Mouse (Mus musculus): ENCODE results near the gene 1700025G04Rik.

Gene 1700025G04Rik

DNA sequence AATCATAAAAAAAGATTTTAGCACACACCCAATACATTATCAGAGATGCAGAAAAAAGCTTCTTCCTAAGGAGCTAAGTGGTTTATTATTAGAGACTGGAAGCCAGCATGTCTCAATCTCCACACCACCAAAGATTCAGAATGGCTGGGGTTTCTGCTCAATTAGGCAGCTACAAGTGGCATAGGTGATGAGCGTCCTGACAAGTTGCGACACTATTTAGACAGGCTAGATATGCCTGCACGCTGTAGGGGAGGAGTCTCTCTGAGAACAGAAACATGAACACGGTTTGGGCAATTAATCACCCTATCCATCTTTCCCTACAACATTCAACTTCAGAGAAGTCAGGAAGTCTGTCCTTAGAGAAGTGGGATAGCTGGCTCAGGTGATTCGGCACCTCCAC lies 134.1 kb downstream of the 1700025G04Rik start:
- no peak for DNase-seq

DNA sequence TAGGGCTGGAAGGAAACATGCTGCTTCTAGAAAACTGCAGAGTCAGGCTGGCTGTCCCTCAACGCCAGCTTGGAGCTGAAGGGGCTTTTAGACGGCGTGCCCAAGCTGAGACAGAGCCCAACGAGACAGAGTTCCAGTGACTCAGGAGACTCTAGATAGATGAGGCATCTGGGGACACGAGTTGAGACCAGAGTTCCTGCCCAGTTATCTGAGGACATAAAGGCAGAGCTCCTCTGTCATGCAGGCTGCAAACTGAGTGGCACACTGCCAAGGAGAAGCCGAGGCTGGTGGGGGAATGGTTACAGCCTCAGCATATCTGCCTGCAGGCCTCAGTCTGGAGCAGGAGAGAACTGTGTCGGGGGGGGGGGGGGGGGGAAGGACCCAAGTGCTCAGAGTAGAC lies 136.4 kb downstream of the 1700025G04Rik start:
- peak; percentile 71 to 78 for DNase-seq

DNA sequence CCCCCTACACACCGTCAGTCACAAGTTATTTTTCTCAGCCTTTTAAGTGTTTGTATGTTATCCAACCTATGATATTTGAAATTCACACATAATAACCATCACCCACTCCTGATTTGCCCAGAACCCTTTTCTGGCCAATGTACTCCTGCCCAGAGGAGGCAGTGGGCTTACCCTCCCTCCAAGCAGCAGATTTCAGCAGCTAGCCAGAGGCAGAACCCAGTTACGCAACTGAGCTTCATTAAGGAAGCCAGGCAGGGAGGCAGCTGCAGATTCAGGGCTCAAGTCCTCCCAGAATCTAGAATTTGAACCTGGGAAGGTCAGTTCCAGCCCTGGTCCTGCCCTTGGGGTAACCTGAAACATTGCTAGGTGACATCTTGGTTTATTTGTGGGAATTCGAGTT lies 141.9 kb downstream of the 1700025G04Rik start:
- no peak for DNase-seq

DNA sequence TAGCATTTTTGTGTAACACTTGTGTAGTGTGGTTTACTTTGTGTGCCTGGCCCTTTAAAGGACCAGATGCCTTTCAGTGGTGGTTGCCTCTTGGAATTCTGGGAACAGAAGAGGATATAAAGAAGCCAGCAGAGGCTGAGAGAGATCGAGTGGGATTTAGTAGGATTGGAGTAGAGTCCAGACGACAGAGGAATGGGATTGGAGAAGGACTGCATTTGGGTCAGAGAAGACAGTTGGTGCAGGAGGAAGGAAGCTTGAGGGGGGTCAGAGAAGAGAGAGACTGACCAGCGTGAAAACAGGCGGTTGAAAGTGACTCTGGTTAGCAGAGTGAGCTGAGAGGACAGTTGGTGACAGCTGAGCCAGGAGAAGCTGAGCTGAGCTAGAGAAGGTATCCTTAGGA lies 142.4 kb downstream of the 1700025G04Rik start:
- no peak for DNase-seq

DNA sequence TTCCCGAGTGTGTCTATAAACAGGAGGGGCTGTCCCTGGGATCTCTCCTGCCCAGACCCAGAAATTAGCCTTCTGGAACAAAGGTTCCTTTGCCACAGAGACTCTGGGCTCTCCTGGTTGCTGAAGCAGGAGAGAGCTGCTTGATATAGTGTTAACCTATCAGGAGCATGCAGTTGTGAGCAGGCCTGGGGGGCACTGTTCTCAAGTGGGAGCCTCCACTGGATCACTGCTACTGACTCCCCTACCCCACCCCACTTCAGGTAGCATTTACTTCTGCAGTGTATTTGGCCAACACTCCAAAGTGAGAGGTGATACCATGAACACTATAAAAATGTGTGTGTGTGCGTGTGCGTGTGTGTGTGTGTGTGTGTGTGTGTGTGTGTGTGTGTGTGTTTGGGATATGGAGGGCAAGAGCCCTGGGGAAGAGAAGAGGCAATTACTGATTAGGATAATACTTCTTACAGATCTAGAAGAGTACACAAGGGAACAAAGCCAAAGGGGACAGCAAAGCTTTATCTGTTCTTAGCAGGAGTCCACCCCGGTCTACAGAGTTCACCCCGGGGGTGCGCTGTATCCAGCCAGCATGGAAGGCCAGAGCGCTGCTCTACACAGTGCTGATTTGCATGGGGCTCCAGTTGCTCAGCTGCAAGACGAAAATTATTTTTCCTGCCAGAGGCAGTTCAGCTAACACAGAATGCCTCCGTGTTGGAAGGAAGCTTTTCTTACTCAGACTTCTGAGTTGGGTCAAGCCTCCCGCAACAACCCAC lies 145.3 kb downstream of the 1700025G04Rik start:
- DNase-seq = no peak

DNA sequence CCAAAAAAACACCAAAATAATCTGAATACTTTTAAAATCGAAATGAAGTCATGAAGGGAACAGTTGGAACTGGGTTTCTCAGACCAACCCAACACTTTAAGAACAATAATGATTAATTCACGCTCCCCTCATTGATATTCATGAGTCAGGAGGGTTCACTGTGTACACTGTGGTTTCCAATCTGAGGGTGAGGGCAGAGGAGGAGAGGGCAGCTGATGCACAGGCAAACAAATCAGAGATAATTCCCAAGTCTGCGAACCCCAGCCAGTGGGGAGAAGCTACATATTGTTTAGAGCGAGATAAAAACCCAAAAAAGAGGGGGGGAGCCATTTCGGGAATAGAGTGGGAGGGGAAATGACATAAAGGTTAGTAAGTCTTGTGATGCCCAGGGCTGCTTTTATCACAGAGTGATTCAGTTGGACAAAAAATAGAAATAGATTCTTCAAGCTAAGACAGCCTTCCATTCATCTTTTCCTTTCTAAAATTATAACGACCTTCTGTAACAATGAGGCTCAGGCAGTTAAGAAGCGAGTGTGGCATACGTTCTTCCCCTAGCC lies 146.2 kb downstream of the 1700025G04Rik start:
- no peak for DNase-seq

DNA sequence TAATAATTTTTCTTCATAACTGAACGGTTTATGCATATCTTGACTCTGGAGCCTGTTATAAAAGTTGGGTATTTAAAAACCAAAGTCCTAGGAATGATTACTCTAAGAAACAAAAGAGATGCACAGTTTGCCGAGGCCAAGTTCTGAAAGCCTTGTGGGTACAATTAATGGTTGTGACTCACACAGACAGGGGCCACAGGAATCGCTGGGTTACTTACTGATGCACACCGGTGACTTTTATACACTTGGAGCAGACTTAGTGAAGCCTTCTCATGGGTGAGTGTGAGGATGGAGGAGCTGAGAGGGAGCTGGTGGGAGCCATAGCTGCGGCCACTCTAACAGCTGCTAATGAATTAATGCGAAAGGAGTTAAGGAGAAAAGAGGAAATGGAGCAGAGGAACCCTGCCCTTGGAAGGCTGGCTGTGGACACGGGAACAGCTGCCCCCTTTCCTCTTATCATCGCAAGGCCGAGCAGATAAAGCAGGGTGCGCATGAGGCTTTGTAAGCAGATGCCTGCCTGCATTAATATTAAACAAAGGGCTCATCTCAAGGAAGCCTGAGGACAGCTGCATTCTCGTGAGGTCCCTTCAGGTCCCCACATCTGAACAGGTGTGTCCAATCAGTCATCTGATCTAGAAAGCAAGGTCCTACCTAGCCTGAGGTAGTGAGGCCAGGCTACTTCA lies 146.8 kb downstream of the 1700025G04Rik start:
- no peak for DNase-seq

DNA sequence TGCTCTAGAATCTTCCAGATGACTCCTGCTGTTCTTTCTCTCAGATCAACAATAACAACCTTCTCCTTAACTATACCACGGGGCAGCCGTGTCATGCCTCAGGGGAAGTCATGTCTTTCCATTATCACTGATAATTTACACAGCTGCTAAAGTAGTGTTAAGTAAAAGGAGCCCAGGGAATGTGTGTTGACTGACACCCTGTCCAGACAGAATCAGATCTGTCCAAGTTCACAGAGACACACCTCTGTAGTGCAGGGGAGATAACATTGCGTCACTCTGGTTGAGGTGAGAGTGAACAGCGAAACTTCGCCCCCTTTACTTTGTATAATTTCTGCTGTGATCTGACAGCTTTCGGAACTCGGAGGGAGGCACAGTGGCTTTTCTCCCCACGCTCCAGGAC lies 149.9 kb downstream of the 1700025G04Rik start:
- DNase-seq = no peak

DNA sequence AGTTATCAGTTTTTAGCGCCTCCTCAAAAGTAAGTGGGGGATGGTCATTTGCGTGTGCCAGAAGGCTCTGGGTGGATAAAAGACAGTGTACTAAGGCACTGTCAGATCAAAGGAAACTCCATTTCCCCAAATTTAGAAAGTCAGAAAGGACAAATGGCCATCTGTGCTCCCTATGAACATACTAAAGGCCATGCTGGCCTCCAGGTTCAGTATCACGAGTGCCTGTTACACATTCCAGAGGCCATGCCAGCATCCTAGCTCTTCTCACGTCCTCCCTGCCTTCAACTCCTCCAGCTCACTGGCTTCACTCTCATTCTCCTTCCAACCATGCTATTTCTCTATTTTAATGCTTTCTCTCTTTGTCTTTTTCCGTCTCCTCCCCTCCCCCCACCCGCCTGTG lies 150.4 kb downstream of the 1700025G04Rik start:
- no peak for DNase-seq

DNA sequence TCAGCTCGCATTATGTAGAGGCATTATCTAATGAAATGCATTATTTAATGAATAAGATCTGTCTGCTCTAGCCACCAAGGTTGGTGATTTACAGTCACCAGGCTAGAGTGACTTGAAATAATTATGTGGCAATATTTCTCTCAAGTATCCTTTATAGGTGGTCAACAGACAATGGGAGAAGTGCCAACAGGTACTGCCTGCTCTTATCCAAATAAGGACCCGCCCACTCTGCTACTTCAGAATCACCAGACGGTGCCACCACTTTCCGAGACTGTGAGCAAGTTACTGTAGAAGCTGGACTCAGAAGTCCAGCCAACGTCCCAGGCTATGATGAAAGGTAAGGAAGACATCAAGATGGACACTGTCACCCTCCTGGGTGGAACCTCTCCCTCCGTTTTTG lies 156.3 kb downstream of the 1700025G04Rik start:
- DNase-seq = no peak

DNA sequence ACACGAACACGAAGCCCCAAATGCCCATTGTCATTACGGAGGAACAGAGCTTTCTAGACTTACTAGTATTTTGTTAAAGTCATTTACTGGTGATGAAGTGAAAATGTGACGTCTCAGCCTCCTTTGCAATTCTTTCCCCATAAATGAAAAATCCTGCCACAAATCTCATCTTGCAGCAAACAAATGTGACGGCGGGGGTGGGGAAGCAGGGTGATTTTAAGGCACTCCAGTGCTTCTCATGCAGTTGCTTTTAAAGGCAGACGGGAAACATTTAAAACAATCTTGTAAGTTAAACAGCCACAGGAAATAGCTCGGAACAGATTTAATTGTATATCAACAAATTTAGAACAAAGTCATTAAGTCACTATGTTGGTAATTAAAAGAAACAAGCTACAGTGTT lies 163.1 kb downstream of the 1700025G04Rik start:
- peak in 1 of 2 experiments; percentile 27 for DNase-seq

DNA sequence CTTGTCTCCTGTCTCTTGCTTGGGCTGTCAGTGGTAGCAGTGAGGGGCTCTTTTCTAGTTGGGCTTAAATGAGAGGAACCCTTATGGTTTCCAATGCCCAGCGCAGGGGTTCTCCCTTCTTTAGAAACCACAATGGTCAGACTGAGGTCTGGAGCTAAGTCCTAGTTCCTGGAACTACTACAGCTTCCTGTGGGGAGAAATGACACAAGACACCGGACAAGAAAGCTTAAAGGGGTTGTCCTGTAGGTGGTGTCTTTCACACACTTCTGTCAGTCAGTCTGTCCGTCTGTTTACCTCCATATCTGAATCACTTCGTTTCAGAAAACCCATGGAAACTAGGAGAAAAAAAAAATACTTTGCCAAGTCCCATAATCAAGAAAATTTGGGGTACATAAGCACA lies 163.8 kb downstream of the 1700025G04Rik start:
- no peak for DNase-seq

DNA sequence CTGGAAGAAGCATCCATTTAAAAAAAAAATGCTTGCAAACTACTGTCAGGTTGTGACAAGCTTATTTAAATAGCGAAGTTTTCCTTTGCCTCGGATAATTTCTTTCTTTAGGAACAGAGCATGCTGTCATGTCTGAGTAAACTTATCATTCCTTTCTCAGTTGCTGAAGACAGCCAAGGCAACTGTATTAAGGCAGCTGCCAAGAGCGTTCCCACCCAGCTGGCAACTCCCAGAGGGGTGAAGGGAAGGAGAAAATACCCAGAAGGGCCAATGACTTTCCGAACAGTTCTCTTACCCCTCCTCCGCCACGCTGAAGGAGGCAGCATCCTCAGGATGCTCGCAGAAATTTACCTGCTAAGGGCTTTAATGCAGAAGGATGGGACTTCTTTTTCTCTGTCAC lies 164.2 kb downstream of the 1700025G04Rik start:
- DNase-seq = no peak

DNA sequence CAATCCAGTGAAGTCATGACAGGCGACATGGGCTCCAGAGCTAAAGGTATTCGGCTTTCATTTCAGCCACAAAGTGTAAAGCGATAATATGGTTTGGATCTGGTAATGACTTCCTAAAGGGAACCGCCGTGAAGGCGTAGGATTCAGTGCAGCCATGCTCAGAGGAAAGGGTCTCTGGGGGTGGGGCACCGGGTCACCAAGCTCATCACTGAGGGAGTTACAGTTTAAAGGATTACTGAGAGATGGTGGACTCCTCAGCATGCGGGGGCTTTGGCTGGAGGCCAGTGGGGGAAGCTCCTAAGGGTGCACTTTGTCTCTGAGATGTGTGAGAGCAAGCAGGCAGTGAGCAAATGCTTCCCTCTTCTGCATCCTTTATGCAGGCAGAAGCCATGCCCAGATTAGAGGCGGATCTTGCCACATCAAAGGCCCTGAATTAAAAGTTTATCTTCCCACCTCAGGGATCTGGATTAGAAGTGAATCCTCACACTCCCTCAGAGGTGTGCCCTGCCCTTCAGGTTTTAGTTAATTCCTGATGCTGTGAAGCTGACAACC lies 171.0 kb downstream of the 1700025G04Rik start:
- peak; percentile 18 to 35 for DNase-seq

DNA sequence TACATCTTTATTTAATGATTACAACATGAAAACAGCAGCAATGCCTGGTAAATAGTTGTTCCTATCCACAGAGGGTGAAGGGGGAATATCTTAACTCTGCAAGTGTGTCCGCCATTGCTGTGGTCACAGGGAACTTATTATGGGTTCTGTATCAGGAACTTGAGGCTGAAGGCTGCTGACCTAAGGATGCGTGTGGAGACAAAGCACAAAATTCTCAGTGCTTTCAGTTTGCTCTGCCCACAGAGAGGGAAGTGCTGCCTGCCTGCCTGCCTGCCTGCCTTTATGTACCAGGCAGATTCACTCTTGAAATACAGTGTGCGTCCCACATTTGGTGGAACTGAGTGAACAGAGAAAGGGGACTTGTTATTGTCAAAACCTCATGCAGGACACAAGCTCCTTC lies 172.2 kb downstream of the 1700025G04Rik start:
- DNase-seq = no peak

DNA sequence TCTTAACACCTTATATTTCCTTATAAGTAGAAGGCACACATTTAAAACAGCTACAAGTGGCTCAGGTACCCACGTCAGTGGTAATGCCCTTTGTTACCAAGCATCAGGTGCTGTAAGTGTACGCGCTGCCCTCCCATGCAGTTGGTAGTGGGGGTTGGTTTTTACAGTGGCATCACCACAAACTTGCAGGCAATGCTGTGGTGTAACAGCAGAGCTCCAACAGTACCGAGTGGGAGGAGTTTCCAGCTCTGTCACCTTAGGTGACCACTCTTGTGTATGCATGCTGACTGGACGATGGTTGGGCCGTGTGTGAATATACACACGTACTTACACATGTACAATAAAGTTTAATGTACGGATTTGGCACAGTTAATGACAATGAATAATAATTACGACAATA lies 175.4 kb downstream of the 1700025G04Rik start:
- DNase-seq = no peak

DNA sequence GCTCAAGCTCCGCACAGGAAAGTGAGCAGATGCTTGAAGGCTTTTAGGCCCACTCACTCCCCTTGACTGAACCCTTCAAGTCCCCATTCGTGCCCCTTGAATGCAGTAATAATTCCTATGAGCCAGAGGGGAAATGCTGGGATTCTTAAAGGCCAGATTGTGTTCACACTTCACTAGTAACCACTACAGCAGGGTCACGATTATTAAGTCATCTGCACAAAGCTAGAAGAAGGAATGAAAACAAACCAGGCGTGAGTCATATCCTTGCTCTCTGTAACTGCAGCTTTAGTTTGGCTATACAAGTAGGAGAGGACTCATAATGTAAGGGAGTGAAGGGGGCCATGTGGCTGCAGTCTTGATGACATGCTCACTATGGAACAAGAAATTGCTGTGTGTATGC lies 182.9 kb downstream of the 1700025G04Rik start:
- DNase-seq = no peak

DNA sequence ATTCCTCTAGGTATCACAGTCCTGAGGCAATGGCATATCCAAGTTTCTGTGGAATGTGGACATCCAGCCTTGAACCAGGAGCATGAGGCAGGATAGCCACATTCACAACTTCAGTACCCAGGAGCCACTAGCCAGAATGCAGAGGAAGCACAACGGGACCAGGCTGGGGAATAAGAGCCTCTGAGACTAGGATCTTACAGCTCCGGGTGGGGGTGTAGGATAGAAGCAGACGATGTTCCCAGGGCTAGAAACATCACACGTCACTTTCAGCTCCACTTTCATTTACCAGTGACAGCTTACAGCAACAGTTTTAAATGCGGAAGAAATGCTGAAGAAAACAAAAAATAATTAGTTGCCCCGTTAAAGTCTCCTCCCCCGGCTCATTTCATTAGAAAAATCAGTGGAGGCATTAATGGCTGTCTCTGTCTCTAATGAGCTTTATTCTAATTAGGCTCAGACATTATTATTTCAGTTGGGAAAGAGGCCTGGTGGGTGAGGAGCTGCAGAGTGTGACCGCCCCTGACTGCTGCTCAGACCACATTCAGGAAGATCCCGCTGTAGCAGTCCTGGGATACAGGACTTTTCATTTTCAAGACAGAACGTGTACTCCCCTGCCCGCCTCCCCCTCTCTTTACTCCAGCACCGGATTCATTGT lies 189.1 kb downstream of the 1700025G04Rik start:
- DNase-seq = peak in 1 of 2 experiments; percentile 33

DNA sequence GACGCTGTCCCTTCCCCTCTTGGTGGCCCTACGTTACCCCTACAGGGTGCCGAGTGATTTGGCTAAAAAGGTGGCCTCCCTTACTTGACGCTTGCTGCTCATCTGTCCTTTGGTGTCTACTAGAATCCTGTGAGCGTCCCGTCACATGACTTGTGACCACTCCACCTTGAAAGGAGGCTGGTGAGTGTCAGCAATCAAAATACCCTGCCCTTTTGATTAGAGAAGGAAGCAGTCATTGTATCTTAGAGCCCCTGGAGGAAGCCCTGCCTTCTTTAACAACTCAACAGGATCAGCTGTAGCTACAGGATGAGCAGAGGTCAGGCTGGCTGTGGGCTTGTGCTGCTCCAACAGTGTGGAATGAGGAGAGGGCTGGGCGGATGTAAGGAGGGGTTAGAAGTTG lies 190.0 kb downstream of the 1700025G04Rik start:
- DNase-seq = no peak

DNA sequence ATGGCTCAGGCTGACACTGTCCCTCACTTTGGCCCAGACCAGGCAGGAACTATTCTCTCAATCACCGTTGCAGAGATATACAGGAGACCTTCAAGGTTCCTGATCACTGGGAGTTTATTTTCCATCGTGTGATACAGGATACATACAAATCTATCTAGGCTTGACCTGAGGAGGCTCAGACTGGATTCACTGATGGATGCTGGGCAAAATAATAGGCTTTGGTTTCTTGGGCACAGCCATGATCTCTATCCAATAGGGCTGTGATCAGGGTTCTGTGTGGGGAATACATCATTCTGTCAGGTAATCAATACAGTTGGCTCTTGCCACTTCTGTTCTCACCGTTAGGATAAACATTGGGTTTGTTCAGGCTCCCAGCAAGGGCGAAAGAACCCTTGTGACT lies 194.5 kb downstream of the 1700025G04Rik start:
- no peak for DNase-seq

DNA sequence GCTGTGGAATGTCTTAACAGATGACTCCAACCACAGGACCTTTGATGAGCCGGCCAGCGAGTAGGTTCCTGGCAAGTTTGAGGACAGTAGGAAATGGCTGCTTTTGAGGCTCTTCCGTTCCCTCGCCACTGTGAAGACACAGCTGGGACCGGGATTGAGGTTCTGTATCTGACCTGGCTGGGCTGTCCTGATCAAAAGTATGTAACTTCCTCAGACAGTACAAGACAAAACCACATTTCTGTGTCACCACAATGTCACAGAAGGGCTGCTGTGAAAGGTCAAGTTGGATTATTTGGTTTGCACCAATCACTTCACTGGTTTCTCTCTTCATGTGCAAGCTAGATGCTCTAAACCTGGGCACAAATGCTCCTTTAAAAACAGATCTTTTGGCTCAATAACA lies 195.9 kb downstream of the 1700025G04Rik start:
- DNase-seq = no peak

DNA sequence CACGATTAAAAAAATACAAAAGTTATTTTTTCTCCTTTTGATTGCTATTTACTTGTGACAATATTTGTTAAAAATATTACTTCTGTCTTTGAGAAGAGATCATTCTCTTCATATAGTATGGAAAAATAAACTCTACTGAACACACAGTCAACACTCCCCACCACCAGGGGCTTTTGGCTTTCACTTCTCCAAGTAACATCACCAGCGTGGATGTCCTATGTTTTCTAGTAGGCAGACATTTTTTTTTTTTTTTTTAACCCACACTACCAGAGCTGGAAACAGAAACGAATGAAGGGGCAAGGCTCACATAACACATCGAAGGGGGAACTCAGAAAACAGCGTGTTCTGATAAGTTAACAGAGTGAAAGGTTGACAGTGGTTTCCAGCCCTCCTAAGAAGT lies 197.9 kb downstream of the 1700025G04Rik start:
- DNase-seq = no peak

DNA sequence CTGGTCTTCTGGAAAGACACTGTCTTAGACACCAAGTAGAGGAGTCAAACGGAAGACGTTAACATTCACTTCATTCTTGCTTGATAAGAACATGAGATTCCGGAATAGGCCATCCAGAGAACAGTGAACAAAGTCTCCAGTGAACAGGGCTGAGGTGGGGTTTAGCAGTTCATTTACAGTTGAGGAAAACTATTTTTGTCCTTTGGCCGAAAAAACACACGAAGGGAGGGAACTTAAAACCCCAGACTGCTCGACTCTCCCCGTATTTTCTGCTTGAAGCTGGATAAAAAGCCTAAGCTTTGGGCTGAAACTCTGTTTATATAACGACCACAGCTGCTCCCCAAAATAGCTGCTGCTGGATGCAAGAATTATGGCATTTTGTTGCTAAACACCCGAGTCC lies 198.7 kb downstream of the 1700025G04Rik start:
- DNase-seq = no peak
